Mouse (Mus musculus) CD8-positive naive resting alpha-beta T cell, adult 2 months (primary cell): ENCODE data around the gene Xirp2.
"Not testable (repeated sequence)": the region's sequence is repeated elsewhere in the genome, so short reads cannot be mapped to it uniquely, and the experiment has no call there.

Experiments used
- DNase-seq, 2 experiments: peaks; one replicate each; pipeline ENCODE4 v3.0.0; 2022; ENCODE audit warnings: low read depth in 2 of 2, low spot score in 2 of 2

Xirp2 gene

GRCm38 (mm10) chr2:67445780-67446179 is at the start of gene Xirp2:
TSS of gene Xirp2 (plus strand) at chr2:67446002.
- no peak for DNase-seq

GRCm38 (mm10) chr2:67413425-67413824 is 32.4 kb upstream of the Xirp2 start, which contains the start of gene Gm21830:
TSS of gene Gm21830 (plus strand) at chr2:67413725.
- DNase-seq, result not testable (repeated sequence)

GRCm38 (mm10) chr2:67420853-67421252 is 24.9 kb upstream of the Xirp2 start:
- no peak for DNase-seq

- DNase-seq, result no peak
Observed at GRCm38 (mm10) chr2:67422799-67423198, 23.0 kb upstream of the Xirp2 start.

- no peak for DNase-seq
Observed at GRCm38 (mm10) chr2:67433081-67433480, 12.7 kb upstream of the Xirp2 start, which contains the start of gene Gm26727. TSS of gene Gm26727 (minus strand) at chr2:67433181.

- no peak for DNase-seq
Observed at GRCm38 (mm10) chr2:67438309-67438708, 7.5 kb upstream of the Xirp2 start.

GRCm38 (mm10) chr2:67446772-67447171 is 970 bp downstream of the Xirp2 start:
- DNase-seq, result no peak

GRCm38 (mm10) chr2:67447206-67447605 is 1.4 kb downstream of the Xirp2 start:
- no peak for DNase-seq

- DNase-seq, result no peak
Observed at GRCm38 (mm10) chr2:67460857-67461256, 15.1 kb downstream of the Xirp2 start.

GRCm38 (mm10) chr2:67467036-67467435 is 21.2 kb downstream of the Xirp2 start:
- DNase-seq, result no peak

GRCm38 (mm10) chr2:67470030-67470429 is 24.2 kb downstream of the Xirp2 start:
- DNase-seq, result not testable (repeated sequence)

GRCm38 (mm10) chr2:67477753-67478152 is 32.0 kb downstream of the Xirp2 start:
- no peak for DNase-seq

- DNase-seq, result no peak
Observed at GRCm38 (mm10) chr2:67481051-67481450, 35.2 kb downstream of the Xirp2 start.

- no peak for DNase-seq
Observed at GRCm38 (mm10) chr2:67486721-67487120, 40.9 kb downstream of the Xirp2 start.

GRCm38 (mm10) chr2:67487162-67487561 is 41.4 kb downstream of the Xirp2 start:
- no peak for DNase-seq

- DNase-seq, result no peak
Observed at GRCm38 (mm10) chr2:67488465-67489127, 42.8 kb downstream of the Xirp2 start.

- DNase-seq, result no peak
Observed at GRCm38 (mm10) chr2:67489128-67489492, 43.3 kb downstream of the Xirp2 start.

GRCm38 (mm10) chr2:67505457-67505856 is 59.7 kb downstream of the Xirp2 start:
- no peak for DNase-seq

GRCm38 (mm10) chr2:67516405-67516804 is 70.6 kb downstream of the Xirp2 start:
- no peak for DNase-seq

- no peak for DNase-seq
Observed at GRCm38 (mm10) chr2:67535347-67535746, 89.5 kb downstream of the Xirp2 start.

- no peak for DNase-seq
Observed at GRCm38 (mm10) chr2:67539426-67539825, 93.6 kb downstream of the Xirp2 start.

GRCm38 (mm10) chr2:67541957-67542696 is 96.3 kb downstream of the Xirp2 start:
- DNase-seq, result no peak
